Mouse (Mus musculus): ENCODE results near the gene Pnpla2. TPM values are rescaled to one million over a fixed set of nuclear protein-coding genes. Genes with fewer than 3 reads are reported as not detected.

Pnpla2 gene
- polyA plus RNA-seq, 1 experiment: 436 TPM

DNA sequence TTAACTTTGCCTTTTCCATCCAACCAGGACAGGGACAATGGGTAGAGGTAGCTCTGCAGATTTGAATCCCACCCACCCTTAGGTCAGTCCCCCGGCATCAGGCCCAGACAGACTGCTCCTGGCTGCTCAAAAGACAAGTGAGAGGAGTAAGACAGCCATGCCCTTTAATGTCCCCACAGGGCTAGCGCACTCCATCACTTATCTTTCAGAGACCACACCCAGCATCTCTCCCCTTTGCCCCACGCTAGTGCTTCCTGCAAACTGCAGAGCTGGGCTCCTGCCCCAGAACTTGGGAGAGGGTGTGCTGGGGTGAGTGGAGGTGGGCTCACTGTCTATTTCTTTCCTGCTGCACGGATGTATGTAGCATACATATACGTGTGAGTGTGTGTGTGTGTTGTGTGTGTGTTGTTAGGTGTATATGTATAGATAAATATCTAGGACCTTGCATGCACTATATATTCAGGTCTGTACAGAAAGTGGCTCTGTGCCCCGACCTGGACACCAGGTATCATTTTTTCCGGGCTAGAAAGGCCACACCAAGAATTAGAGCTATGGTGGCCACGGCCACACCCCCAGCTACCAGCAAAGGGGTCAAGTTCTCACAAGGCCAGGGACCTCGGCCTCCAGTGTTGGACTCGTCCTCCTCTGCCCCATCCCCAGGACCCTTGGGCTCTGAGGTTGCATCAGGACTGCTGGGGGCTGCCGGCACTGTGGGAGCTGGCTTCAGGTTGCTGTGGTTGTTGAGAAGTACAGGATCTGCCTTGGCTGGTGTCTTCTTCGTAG lies 27.9 kb upstream of the Pnpla2 start:
- H3K27ac ChIP-seq (ENCODE audit: control insufficient read depth, insufficient read depth, low read depth, low read length): no peak overlapping the region
- peaks cover 6% of the 10 kb centered on the region for H3K4me1 ChIP-seq (ENCODE audit: control insufficient read depth, insufficient read depth, low read length)

DNA sequence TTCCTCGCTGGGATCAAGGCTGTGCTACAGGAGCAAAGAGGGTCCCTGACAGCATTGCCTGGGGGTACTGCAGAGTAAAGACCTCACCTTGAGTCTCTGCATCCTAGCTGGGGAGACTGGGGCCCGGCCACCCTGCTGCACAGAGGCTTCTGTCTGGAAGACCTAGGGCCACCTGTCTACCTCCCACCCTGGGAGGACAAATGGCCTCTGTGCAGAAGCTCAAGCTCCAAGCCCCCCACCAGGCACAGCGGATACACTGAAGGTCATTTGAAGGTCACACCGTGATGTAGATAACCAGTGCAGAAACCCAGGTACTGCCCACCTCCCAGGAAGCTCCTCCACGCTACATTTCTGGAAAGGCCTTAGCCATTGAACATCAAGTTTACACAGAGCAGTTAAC lies 26.3 kb upstream of the Pnpla2 start:
- H3K4me1 ChIP-seq (ENCODE audit: control insufficient read depth, insufficient read depth, low read length): peaks cover 6% of the 10 kb centered on the region
- H3K36me3 ChIP-seq (ENCODE audit: control insufficient read depth, insufficient read depth, low read length): no peaks in the 10 kb centered on the region
- no peak overlapping the region for H3K27ac ChIP-seq (ENCODE audit: control insufficient read depth, insufficient read depth, low read depth, low read length)
- no peak overlapping the region for H3K4me3 ChIP-seq (ENCODE audit: control insufficient read depth, low read depth, low read length)
- no peaks in the 10 kb centered on the region for H3K27me3 ChIP-seq (ENCODE audit: control insufficient read depth, insufficient read depth, low read length)
- TF ChIP-seq POLR2A (IDR thresholded peaks at IDR 0.05; ENCODE audit: control insufficient read depth, low read depth, low read length) (no peak), CTCF (IDR thresholded peaks at IDR 0.05; ENCODE audit: control insufficient read depth, insufficient read depth, insufficient replicate concordance, low read depth, low read length) (no peak)

More for the DNA sequence above, 27.9 kb upstream of the Pnpla2 start:
- Histone ChIP-seq H3K36me3 (ENCODE audit: control insufficient read depth, insufficient read depth, low read length) (no peaks in the 10 kb centered on the region), H3K4me3 (ENCODE audit: control insufficient read depth, low read depth, low read length) (no peak overlapping the region), H3K27me3 (ENCODE audit: control insufficient read depth, insufficient read depth, low read length) (no peaks in the 10 kb centered on the region)
- TF ChIP-seq CTCF (IDR thresholded peaks at IDR 0.05; ENCODE audit: control insufficient read depth, insufficient read depth, insufficient replicate concordance, low read depth, low read length) (no peak), POLR2A (IDR thresholded peaks at IDR 0.05; ENCODE audit: control insufficient read depth, low read depth, low read length) (no peak)

DNA sequence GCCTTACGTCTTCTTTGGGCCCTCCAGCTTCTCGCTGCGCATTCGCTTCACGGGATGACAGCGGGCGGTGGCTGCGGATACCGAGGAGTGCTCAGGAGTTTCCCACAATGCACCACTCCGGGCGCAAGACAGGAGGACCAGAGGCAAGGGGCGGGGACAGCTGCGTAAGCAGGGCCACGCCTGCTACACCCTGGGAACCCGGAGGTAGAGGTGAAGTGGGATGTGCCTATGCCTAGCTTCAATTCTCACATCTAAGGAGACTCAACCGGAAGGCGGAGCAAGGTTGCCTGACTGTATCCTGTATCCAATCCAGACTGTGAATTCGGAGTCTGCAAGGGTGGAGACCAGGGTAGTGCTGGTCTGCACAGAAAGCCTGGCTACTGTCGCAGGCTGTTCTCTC lies 25.7 kb upstream of the Pnpla2 start, which contains the start of gene Cend1:
TSS of gene Cend1 (minus strand) at position 182 of the 400 bp plus-strand sequence.
- Histone ChIP-seq H3K27me3 (ENCODE audit: control insufficient read depth, insufficient read depth, low read length) (no peaks in the 10 kb centered on the region), H3K4me1 (ENCODE audit: control insufficient read depth, insufficient read depth, low read length) (peaks cover 6% of the 10 kb centered on the region), H3K4me3 (ENCODE audit: control insufficient read depth, low read depth, low read length) (no peak within 1 kb of the TSS), H3K27ac (ENCODE audit: control insufficient read depth, insufficient read depth, low read depth, low read length) (no peak within 1 kb of the TSS), H3K36me3 (ENCODE audit: control insufficient read depth, insufficient read depth, low read length) (no peaks in the 10 kb centered on the region)
- no peak for TF ChIP-seq CTCF (IDR thresholded peaks at IDR 0.05; ENCODE audit: control insufficient read depth, insufficient read depth, insufficient replicate concordance, low read depth, low read length)
- no peak for TF ChIP-seq POLR2A (IDR thresholded peaks at IDR 0.05; ENCODE audit: control insufficient read depth, low read depth, low read length)

DNA sequence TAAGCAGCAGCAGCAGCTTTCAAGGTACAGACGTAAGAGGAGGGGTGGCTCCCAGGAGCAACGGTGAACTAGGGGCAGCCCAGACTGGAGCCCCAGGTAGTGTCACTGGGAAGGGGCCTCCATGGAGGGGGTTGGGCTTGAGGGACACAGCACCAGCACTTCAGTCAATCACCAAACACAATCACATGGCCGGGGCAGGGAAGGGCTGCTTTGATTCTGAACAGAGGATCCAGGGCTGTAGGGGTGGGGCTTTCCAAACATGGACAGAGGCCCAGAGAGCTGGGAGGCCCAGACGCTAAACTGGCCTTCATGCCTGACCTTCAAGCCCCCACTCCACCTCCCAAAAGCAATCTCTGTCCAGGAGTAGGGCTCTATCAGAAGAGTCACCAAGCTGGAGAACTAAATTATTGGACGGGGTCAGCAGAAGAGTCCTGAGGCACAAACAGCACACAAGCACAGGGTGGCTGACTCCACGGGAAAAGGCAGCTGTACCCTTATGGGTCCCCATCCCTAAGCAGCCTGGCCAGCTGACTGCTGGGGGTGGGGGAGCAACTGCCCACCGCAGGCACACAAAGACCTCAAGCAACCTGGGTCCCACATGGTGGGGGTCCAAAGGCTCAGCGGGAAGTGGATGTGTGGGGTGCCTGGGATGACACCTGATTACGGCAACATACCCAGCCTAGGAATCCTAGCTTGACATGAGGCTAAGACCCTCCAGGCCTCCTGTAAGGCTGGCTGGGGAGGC lies 25.0 kb upstream of the Pnpla2 start:
- Histone ChIP-seq H3K27me3 (ENCODE audit: control insufficient read depth, insufficient read depth, low read length) (no peaks in the 10 kb centered on the region), H3K4me3 (ENCODE audit: control insufficient read depth, low read depth, low read length) (no peak overlapping the region), H3K4me1 (ENCODE audit: control insufficient read depth, insufficient read depth, low read length) (peaks cover 6% of the 10 kb centered on the region), H3K27ac (ENCODE audit: control insufficient read depth, insufficient read depth, low read depth, low read length) (no peak overlapping the region), H3K36me3 (ENCODE audit: control insufficient read depth, insufficient read depth, low read length) (no peaks in the 10 kb centered on the region)
- no peak for TF ChIP-seq CTCF (IDR thresholded peaks at IDR 0.05; ENCODE audit: control insufficient read depth, insufficient read depth, insufficient replicate concordance, low read depth, low read length)
- TF ChIP-seq POLR2A (IDR thresholded peaks at IDR 0.05; ENCODE audit: control insufficient read depth, low read depth, low read length): no peak

DNA sequence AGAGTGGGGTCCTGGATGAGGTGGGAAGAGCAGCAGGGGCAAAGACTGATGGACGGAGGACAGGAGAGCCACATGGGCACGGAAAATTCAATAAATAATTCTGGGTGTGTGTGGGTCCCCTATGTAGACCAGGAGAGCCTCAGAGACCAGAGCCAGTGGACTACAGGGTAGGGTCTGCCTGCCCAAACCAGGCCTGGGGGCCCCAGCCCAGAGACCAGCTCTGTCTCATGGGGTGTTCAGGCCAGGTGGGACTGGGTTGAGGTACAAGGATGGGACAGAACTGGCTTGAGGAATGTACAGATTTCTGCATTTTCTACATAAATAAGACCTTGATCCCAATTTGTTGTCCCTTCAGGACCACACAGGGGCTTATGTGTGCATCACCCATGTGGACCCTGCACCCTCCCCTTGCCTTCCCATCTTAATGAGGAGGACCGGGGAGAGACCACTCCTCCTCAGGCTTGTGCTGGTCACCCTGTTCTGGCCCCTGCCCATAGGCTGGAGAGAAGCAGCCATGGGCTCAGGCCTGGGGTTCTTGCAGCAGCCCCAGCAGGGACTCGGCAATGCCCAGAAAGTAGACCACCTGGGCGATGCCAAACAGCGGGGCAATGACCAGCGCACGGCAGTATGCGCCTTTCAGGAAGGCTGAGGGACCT lies 24.3 kb upstream of the Pnpla2 start:
- Histone ChIP-seq H3K4me1 (ENCODE audit: control insufficient read depth, insufficient read depth, low read length) (peaks cover 6% of the 10 kb centered on the region), H3K27me3 (ENCODE audit: control insufficient read depth, insufficient read depth, low read length) (no peaks in the 10 kb centered on the region), H3K27ac (ENCODE audit: control insufficient read depth, insufficient read depth, low read depth, low read length) (no peak overlapping the region), H3K36me3 (ENCODE audit: control insufficient read depth, insufficient read depth, low read length) (no peaks in the 10 kb centered on the region), H3K4me3 (ENCODE audit: control insufficient read depth, low read depth, low read length) (no peak overlapping the region)
- no peak for TF ChIP-seq CTCF (IDR thresholded peaks at IDR 0.05; ENCODE audit: control insufficient read depth, insufficient read depth, insufficient replicate concordance, low read depth, low read length)
- no peak for TF ChIP-seq POLR2A (IDR thresholded peaks at IDR 0.05; ENCODE audit: control insufficient read depth, low read depth, low read length)

DNA sequence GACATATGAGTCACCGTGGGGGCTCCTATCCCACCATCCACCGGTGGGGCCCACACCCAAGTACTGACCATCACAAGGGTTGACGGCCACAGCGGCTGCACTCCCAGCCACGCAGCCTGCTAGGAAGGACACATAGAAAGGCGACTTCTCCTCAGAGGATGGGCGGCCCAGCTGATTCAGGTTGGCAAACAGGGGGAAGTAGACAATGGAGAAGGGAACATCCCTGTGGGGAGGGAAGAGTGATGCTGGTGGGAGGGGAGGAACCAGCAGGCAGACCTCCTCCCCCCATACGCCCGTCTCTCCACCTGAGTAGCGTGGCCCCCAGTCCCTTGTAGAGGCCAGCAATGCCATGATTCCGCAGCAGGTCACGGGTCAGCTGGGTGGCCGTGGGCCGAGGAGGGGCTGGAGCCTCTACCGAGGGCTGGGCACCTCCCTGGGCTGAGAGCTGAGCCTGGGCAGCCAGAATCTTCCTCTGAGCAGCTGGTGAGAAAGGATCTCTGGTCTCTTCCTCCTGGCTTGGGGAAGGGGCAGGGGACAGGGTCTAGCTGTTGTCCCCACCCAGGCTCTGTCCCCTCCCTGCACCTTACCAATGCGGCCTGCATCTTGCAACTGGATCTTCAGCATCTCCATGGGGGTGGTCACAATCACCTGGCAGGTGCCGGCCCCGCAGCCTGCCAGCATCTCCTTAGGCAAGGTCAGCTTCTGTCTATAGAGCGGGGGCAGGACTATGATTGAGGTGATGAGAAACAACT lies 23.4 kb upstream of the Pnpla2 start:
- Histone ChIP-seq H3K36me3 (ENCODE audit: control insufficient read depth, insufficient read depth, low read length) (no peaks in the 10 kb centered on the region), H3K27me3 (ENCODE audit: control insufficient read depth, insufficient read depth, low read length) (no peaks in the 10 kb centered on the region), H3K4me1 (ENCODE audit: control insufficient read depth, insufficient read depth, low read length) (peaks cover 6% of the 10 kb centered on the region), H3K27ac (ENCODE audit: control insufficient read depth, insufficient read depth, low read depth, low read length) (no peak overlapping the region), H3K4me3 (ENCODE audit: control insufficient read depth, low read depth, low read length) (no peak overlapping the region)
- TF ChIP-seq CTCF (IDR thresholded peaks at IDR 0.05; ENCODE audit: control insufficient read depth, insufficient read depth, insufficient replicate concordance, low read depth, low read length) (no peak), POLR2A (IDR thresholded peaks at IDR 0.05; ENCODE audit: control insufficient read depth, low read depth, low read length) (no peak)
